Mouse (Mus musculus): ENCODE data around the gene Mgmt.

DNA sequence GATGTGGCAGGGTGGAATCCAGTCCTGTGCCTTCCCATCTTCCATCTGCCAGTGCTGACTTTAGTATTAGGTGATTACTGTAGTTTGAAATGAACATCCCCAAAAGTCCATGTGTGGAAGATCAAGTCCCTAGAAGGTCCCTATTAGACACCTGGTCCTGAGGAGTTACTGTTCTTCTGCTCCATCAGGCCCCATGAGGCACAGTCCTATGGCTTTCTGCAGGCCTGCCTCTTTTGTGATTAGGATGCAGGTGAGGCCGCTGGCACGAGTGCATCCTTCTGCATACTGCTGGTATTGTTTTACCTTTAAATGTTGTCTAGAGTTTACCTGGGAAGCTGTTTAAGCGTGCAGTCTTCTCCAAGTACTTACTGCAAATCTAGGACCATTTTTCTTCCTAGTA lies 21.6 kb downstream of the Mgmt start:
- no peak for TF ChIP-seq GATA1 (IDR thresholded peaks at IDR 0.05; ENCODE audit: borderline replicate concordance, low read length)
- no peak for TF ChIP-seq FLI1 (IDR thresholded peaks at IDR 0.05; ENCODE audit: low read length)
